Mouse (Mus musculus): Measurements from ENCODE around the gene 5031439G07Rik. TPM values are rescaled to one million over a fixed set of nuclear protein-coding genes. Genes with fewer than 3 reads are reported as not detected.
A peak's percentile ranks its signal among the peaks of the same experiment; 100 is the strongest.

5031439G07Rik gene
- polyA plus RNA-seq, 1 experiment from 2014 or later: 24.8 TPM

- 79% methylated on average over 5 of the region's 5 CpGs for WGBS
- no peak overlapping the region for H3K4me2 ChIP-seq (ENCODE audit: low read length)
- no peak overlapping the region for H3K27ac ChIP-seq (ENCODE audit: low read length)
- H3K4me3 ChIP-seq (replicated peaks; ENCODE audit: low read length): no peak overlapping the region
- peaks cover 29% of the 10 kb centered on the region for H3K4me1 ChIP-seq (replicated peaks; ENCODE audit: control insufficient read depth, insufficient read depth, low read length)
- no peak for ATAC-seq
- H3K27me3 ChIP-seq (replicated peaks; ENCODE audit: control insufficient read depth, insufficient read depth, low read length): no peaks in the 10 kb centered on the region
- H3K9ac ChIP-seq (replicated peaks; ENCODE audit: low read depth, low read length): no peak overlapping the region
- peaks cover 2% of the 10 kb centered on the region; the same call in 1 of the 2 replicates for H3K36me3 ChIP-seq (ENCODE audit: control insufficient read depth, insufficient read depth)
- H3K9me3 ChIP-seq (ENCODE audit: control insufficient read depth, low read length): no peaks in the 10 kb centered on the region
Measured at GRCm38 (mm10) chr15:84964771-84965170, 23.6 kb downstream of the 5031439G07Rik start.

GRCm38 (mm10) chr15:84962518-84962917 lies 25.8 kb downstream of the 5031439G07Rik start:
- no peak overlapping the region for H3K4me2 ChIP-seq (ENCODE audit: low read length)
- no peaks in the 10 kb centered on the region for H3K9me3 ChIP-seq (ENCODE audit: control insufficient read depth, low read length)
- H3K27me3 ChIP-seq (replicated peaks; ENCODE audit: control insufficient read depth, insufficient read depth, low read length): no peaks in the 10 kb centered on the region
- no peak overlapping the region for H3K27ac ChIP-seq (ENCODE audit: low read length)
- no peak for ATAC-seq
- no peak overlapping the region for H3K4me3 ChIP-seq (replicated peaks; ENCODE audit: low read length)
- H3K4me1 ChIP-seq (replicated peaks; ENCODE audit: control insufficient read depth, insufficient read depth, low read length): peaks cover 46% of the 10 kb centered on the region
- no peak overlapping the region for H3K9ac ChIP-seq (replicated peaks; ENCODE audit: low read depth, low read length)
- WGBS: 100% methylated on average over 2 of the region's 2 CpGs
- no peaks in the 10 kb centered on the region for H3K36me3 ChIP-seq (ENCODE audit: control insufficient read depth, insufficient read depth)

GRCm38 (mm10) chr15:84960692-84961091 lies 27.7 kb downstream of the 5031439G07Rik start:
- WGBS: 15% methylated on average over 8 of the region's 8 CpGs
- Histone ChIP-seq H3K9ac (replicated peaks; ENCODE audit: low read depth, low read length) (peak overlapping the region; percentile 26; the same call in 1 of the 2 replicates), H3K36me3 (ENCODE audit: control insufficient read depth, insufficient read depth) (no peaks in the 10 kb centered on the region), H3K4me3 (replicated peaks; ENCODE audit: low read length) (no peak overlapping the region), H3K4me2 (ENCODE audit: low read length) (no peak overlapping the region), H3K27me3 (replicated peaks; ENCODE audit: control insufficient read depth, insufficient read depth, low read length) (no peaks in the 10 kb centered on the region), H3K9me3 (ENCODE audit: control insufficient read depth, low read length) (no peaks in the 10 kb centered on the region), H3K4me1 (replicated peaks; ENCODE audit: control insufficient read depth, insufficient read depth, low read length) (peaks cover 37% of the 10 kb centered on the region), H3K27ac (ENCODE audit: low read length) (no peak overlapping the region)
- no peak for ATAC-seq

- Histone ChIP-seq H3K4me1 (replicated peaks; ENCODE audit: control insufficient read depth, insufficient read depth, low read length) (peaks cover 29% of the 10 kb centered on the region), H3K9me3 (ENCODE audit: control insufficient read depth, low read length) (no peaks in the 10 kb centered on the region), H3K4me2 (ENCODE audit: low read length) (no peak overlapping the region), H3K27me3 (replicated peaks; ENCODE audit: control insufficient read depth, insufficient read depth, low read length) (no peaks in the 10 kb centered on the region), H3K4me3 (replicated peaks; ENCODE audit: low read length) (no peak overlapping the region), H3K27ac (ENCODE audit: low read length) (no peak overlapping the region), H3K36me3 (ENCODE audit: control insufficient read depth, insufficient read depth) (no peaks in the 10 kb centered on the region), H3K9ac (replicated peaks; ENCODE audit: low read depth, low read length) (no peak overlapping the region)
- ATAC-seq: no peak
- 85% methylated on average over 6 of the region's 6 CpGs for WGBS
Measured at GRCm38 (mm10) chr15:84959891-84960290, 28.5 kb downstream of the 5031439G07Rik start.

- WGBS: 86% methylated on average over 3 of the region's 3 CpGs
- Histone ChIP-seq H3K36me3 (ENCODE audit: control insufficient read depth, insufficient read depth) (0 out of 2 replicates have a peak, but pooled peaks cover 3% of the 10 kb centered on the region), H3K27ac (ENCODE audit: low read length) (no peak overlapping the region), H3K4me3 (replicated peaks; ENCODE audit: low read length) (no peak overlapping the region), H3K4me2 (ENCODE audit: low read length) (no peak overlapping the region), H3K27me3 (replicated peaks; ENCODE audit: control insufficient read depth, insufficient read depth, low read length) (no peaks in the 10 kb centered on the region), H3K4me1 (replicated peaks; ENCODE audit: control insufficient read depth, insufficient read depth, low read length) (peaks cover 29% of the 10 kb centered on the region), H3K9ac (replicated peaks; ENCODE audit: low read depth, low read length) (no peak overlapping the region), H3K9me3 (ENCODE audit: control insufficient read depth, low read length) (no peaks in the 10 kb centered on the region)
- ATAC-seq: no peak; the same call in 1 of the 2 replicates
Measured at GRCm38 (mm10) chr15:84958331-84958730, 30.0 kb downstream of the 5031439G07Rik start.

GRCm38 (mm10) chr15:84957851-84958250 lies 30.5 kb downstream of the 5031439G07Rik start:
- Histone ChIP-seq H3K4me2 (ENCODE audit: low read length) (no peak overlapping the region), H3K27me3 (replicated peaks; ENCODE audit: control insufficient read depth, insufficient read depth, low read length) (no peaks in the 10 kb centered on the region), H3K9ac (replicated peaks; ENCODE audit: low read depth, low read length) (no peak overlapping the region), H3K27ac (ENCODE audit: low read length) (no peak overlapping the region), H3K9me3 (ENCODE audit: control insufficient read depth, low read length) (no peaks in the 10 kb centered on the region), H3K36me3 (ENCODE audit: control insufficient read depth, insufficient read depth) (peaks cover 3% of the 10 kb centered on the region; the same call in 1 of the 2 replicates), H3K4me3 (replicated peaks; ENCODE audit: low read length) (no peak overlapping the region), H3K4me1 (replicated peaks; ENCODE audit: control insufficient read depth, insufficient read depth, low read length) (peaks cover 29% of the 10 kb centered on the region)
- peak; percentile 88 for ATAC-seq
- WGBS: 18% methylated on average over 3 of the region's 3 CpGs

GRCm38 (mm10) chr15:84953259-84953658 lies 35.1 kb downstream of the 5031439G07Rik start:
- 92% methylated on average over 11 of the region's 11 CpGs for WGBS
- H3K9me3 ChIP-seq (ENCODE audit: control insufficient read depth, low read length): no peaks in the 10 kb centered on the region
- ATAC-seq: no peak
- H3K4me1 ChIP-seq (replicated peaks; ENCODE audit: control insufficient read depth, insufficient read depth, low read length): peaks cover 8% of the 10 kb centered on the region
- H3K9ac ChIP-seq (replicated peaks; ENCODE audit: low read depth, low read length): no peak overlapping the region
- H3K36me3 ChIP-seq (ENCODE audit: control insufficient read depth, insufficient read depth): peaks cover 25% of the 10 kb centered on the region
- no peak overlapping the region for H3K4me2 ChIP-seq (ENCODE audit: low read length)
- H3K4me3 ChIP-seq (replicated peaks; ENCODE audit: low read length): no peak overlapping the region
- no peak overlapping the region for H3K27ac ChIP-seq (ENCODE audit: low read length)
- H3K27me3 ChIP-seq (replicated peaks; ENCODE audit: control insufficient read depth, insufficient read depth, low read length): no peaks in the 10 kb centered on the region

GRCm38 (mm10) chr15:84950053-84950452 lies 38.3 kb downstream of the 5031439G07Rik start:
- Histone ChIP-seq H3K9ac (replicated peaks; ENCODE audit: low read depth, low read length) (no peak overlapping the region), H3K36me3 (ENCODE audit: control insufficient read depth, insufficient read depth) (peaks cover 32% of the 10 kb centered on the region), H3K27ac (ENCODE audit: low read length) (no peak overlapping the region), H3K4me2 (ENCODE audit: low read length) (no peak overlapping the region), H3K4me1 (replicated peaks; ENCODE audit: control insufficient read depth, insufficient read depth, low read length) (no peaks in the 10 kb centered on the region), H3K9me3 (ENCODE audit: control insufficient read depth, low read length) (no peaks in the 10 kb centered on the region), H3K4me3 (replicated peaks; ENCODE audit: low read length) (no peak overlapping the region), H3K27me3 (replicated peaks; ENCODE audit: control insufficient read depth, insufficient read depth, low read length) (no peaks in the 10 kb centered on the region)
- ATAC-seq: no peak
- 85% methylated on average over 4 of the region's 4 CpGs for WGBS

- WGBS: 75% methylated on average over 14 of the region's 14 CpGs
- no peak overlapping the region for H3K4me2 ChIP-seq (ENCODE audit: low read length)
- H3K4me3 ChIP-seq (replicated peaks; ENCODE audit: low read length): no peak overlapping the region
- no peak overlapping the region for H3K27ac ChIP-seq (ENCODE audit: low read length)
- no peaks in the 10 kb centered on the region for H3K27me3 ChIP-seq (replicated peaks; ENCODE audit: control insufficient read depth, insufficient read depth, low read length)
- no peak overlapping the region for H3K9ac ChIP-seq (replicated peaks; ENCODE audit: low read depth, low read length)
- H3K36me3 ChIP-seq (ENCODE audit: control insufficient read depth, insufficient read depth): peaks cover 32% of the 10 kb centered on the region
- no peak for ATAC-seq
- no peaks in the 10 kb centered on the region for H3K9me3 ChIP-seq (ENCODE audit: control insufficient read depth, low read length)
- H3K4me1 ChIP-seq (replicated peaks; ENCODE audit: control insufficient read depth, insufficient read depth, low read length): no peaks in the 10 kb centered on the region
Measured at GRCm38 (mm10) chr15:84948990-84949389, 39.4 kb downstream of the 5031439G07Rik start.

GRCm38 (mm10) chr15:84944319-84944718 lies 44.0 kb downstream of the 5031439G07Rik start:
- 79% methylated on average over 5 of the region's 5 CpGs for WGBS
- Histone ChIP-seq H3K27ac (ENCODE audit: low read length) (no peak overlapping the region), H3K36me3 (ENCODE audit: control insufficient read depth, insufficient read depth) (peaks cover 23% of the 10 kb centered on the region), H3K9ac (replicated peaks; ENCODE audit: low read depth, low read length) (no peak overlapping the region), H3K27me3 (replicated peaks; ENCODE audit: control insufficient read depth, insufficient read depth, low read length) (no peaks in the 10 kb centered on the region), H3K9me3 (ENCODE audit: control insufficient read depth, low read length) (no peaks in the 10 kb centered on the region), H3K4me1 (replicated peaks; ENCODE audit: control insufficient read depth, insufficient read depth, low read length) (no peaks in the 10 kb centered on the region), H3K4me3 (replicated peaks; ENCODE audit: low read length) (no peak overlapping the region), H3K4me2 (ENCODE audit: low read length) (no peak overlapping the region)
- ATAC-seq: no peak
